Mouse (Mus musculus) spleen, postnatal 10 days (tissue): ENCODE data around the gene Mymx.
"Not testable (repeated sequence)": the region's sequence is repeated elsewhere in the genome, so short reads cannot be mapped to it uniquely, and the experiment has no call there.

Experiments
- DNase-seq, 2 experiments: peaks; one replicate each; pipeline ENCODE4 v3.0.0; 2021 to 2022; ENCODE audit warnings: low spot score in 2 of 2

The Mymx gene

GRCm38 (mm10) chr17:45601877-45602304, at the start of gene Mymx:
TSS of gene Mymx (minus strand) at chr17:45602102.
- no peak for DNase-seq

- no peak for DNase-seq
Observed at GRCm38 (mm10) chr17:45644185-45644584, 42.3 kb upstream of the Mymx start.

- DNase-seq: peak; percentile 66 to 86
Observed at GRCm38 (mm10) chr17:45642701-45643100, 40.8 kb upstream of the Mymx start.

- no peak for DNase-seq
Observed at GRCm38 (mm10) chr17:45641981-45642380, 40.1 kb upstream of the Mymx start.

- no peak for DNase-seq
Observed at GRCm38 (mm10) chr17:45638596-45639295, 36.8 kb upstream of the Mymx start.

- no peak for DNase-seq
Observed at GRCm38 (mm10) chr17:45634033-45634432, 32.1 kb upstream of the Mymx start.

- no peak for DNase-seq
Observed at GRCm38 (mm10) chr17:45631940-45632339, 30.0 kb upstream of the Mymx start.

GRCm38 (mm10) chr17:45630992-45631391, 29.1 kb upstream of the Mymx start:
- no peak for DNase-seq

- DNase-seq: peak in 1 of 2 experiments; percentile 74
Observed at GRCm38 (mm10) chr17:45629861-45630694, 28.2 kb upstream of the Mymx start.

- no peak for DNase-seq
Observed at GRCm38 (mm10) chr17:45628885-45629855, 27.3 kb upstream of the Mymx start.

GRCm38 (mm10) chr17:45628160-45628559, 26.3 kb upstream of the Mymx start:
- no peak for DNase-seq

- peak in 1 of 2 experiments; percentile 73 for DNase-seq
Observed at GRCm38 (mm10) chr17:45626577-45627134, 24.8 kb upstream of the Mymx start.

- DNase-seq: not testable (repeated sequence)
Observed at GRCm38 (mm10) chr17:45623425-45623824, 21.5 kb upstream of the Mymx start.

- no peak for DNase-seq
Observed at GRCm38 (mm10) chr17:45619386-45620256, 17.7 kb upstream of the Mymx start.

- peak in 1 of 2 experiments; percentile 42 for DNase-seq
Observed at GRCm38 (mm10) chr17:45618941-45619385, 17.1 kb upstream of the Mymx start.

- no peak for DNase-seq
Observed at GRCm38 (mm10) chr17:45617655-45618054, 15.8 kb upstream of the Mymx start.

GRCm38 (mm10) chr17:45616679-45617078, 14.8 kb upstream of the Mymx start:
- DNase-seq: no peak

GRCm38 (mm10) chr17:45616046-45616650, 14.2 kb upstream of the Mymx start:
- no peak for DNase-seq

GRCm38 (mm10) chr17:45612921-45613320, 11.0 kb upstream of the Mymx start:
- no peak for DNase-seq

GRCm38 (mm10) chr17:45612008-45612407, 10.1 kb upstream of the Mymx start:
- DNase-seq: no peak
